Mouse (Mus musculus): Measurements from ENCODE around the gene Map2k5. TPM values are rescaled to one million over a fixed set of nuclear protein-coding genes. Genes with fewer than 3 reads are reported as not detected.

Gene Map2k5
- polyA plus RNA-seq, 1 experiment = 25.3 TPM

DNA sequence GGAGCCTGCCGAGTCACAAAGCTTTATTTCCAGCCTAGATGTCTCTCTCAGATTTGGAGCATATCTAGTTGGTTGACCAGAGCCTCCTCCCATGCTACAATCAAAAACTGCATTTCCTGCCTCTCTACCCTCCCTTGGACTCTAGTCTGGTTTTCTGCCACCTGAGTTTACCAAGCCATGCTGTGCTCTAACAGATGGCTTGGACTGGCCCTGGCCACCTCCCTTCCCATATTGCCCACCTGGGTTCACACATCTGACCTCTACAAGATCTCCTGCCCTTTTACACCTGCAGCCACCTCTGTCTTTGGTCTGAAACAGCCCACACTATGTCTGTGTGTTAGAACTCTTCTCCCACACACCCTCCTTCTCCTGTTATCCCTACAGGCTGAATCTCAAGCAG lies 29.6 kb downstream of the Map2k5 start:
- Histone ChIP-seq H3K4me3 (ENCODE audit: insufficient read depth, low read length) (no peak overlapping the region), H3K27ac (ENCODE audit: insufficient read depth, low read depth, low read length) (no peak overlapping the region), H3K4me1 (ENCODE audit: control insufficient read depth, insufficient read depth, low read length) (no peaks in the 10 kb centered on the region)
- TF ChIP-seq POLR2A (IDR thresholded peaks at IDR 0.05; ENCODE audit: borderline replicate concordance, low read depth, low read length) = no peak
- no peak for TF ChIP-seq CTCF (IDR thresholded peaks at IDR 0.05; ENCODE audit: low read depth, low read length)

DNA sequence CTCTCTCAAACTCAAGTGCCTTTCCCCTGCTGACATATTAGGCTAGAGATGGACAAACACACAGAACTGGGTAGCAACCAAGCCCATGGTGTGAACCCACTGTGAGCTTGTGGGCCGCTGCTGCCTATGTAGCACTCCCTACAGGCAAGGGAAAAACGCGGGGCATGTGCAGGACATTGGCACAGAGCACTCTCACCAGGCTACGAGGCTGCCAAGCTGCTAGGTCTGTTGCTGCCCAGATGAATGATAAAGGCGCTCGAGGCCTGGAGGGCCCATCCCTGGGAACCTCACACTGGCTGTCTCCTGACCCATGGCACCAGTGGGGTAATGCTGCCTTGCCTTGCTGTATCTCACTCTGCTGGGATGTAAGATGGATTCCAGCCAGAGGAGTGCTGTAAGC lies 31.7 kb downstream of the Map2k5 start:
- no peaks in the 10 kb centered on the region for H3K4me1 ChIP-seq (ENCODE audit: control insufficient read depth, insufficient read depth, low read length)
- no peak overlapping the region for H3K4me3 ChIP-seq (ENCODE audit: insufficient read depth, low read length)
- no peak for TF ChIP-seq CTCF (IDR thresholded peaks at IDR 0.05; ENCODE audit: low read depth, low read length)
- TF ChIP-seq POLR2A (IDR thresholded peaks at IDR 0.05; ENCODE audit: borderline replicate concordance, low read depth, low read length) = no peak
- H3K27ac ChIP-seq (ENCODE audit: insufficient read depth, low read depth, low read length) = no peak overlapping the region

- H3K4me3 ChIP-seq (ENCODE audit: insufficient read depth, low read length) = no peak overlapping the region
- no peaks in the 10 kb centered on the region for H3K4me1 ChIP-seq (ENCODE audit: control insufficient read depth, insufficient read depth, low read length)
- TF ChIP-seq POLR2A (IDR thresholded peaks at IDR 0.05; ENCODE audit: borderline replicate concordance, low read depth, low read length) (no peak), CTCF (IDR thresholded peaks at IDR 0.05; ENCODE audit: low read depth, low read length) (no peak)
- no peak overlapping the region for H3K27ac ChIP-seq (ENCODE audit: insufficient read depth, low read depth, low read length)
These were observed 35.9 kb downstream of the Map2k5 start for GRCm38 (mm10) chr9:63341761-63342160.

DNA sequence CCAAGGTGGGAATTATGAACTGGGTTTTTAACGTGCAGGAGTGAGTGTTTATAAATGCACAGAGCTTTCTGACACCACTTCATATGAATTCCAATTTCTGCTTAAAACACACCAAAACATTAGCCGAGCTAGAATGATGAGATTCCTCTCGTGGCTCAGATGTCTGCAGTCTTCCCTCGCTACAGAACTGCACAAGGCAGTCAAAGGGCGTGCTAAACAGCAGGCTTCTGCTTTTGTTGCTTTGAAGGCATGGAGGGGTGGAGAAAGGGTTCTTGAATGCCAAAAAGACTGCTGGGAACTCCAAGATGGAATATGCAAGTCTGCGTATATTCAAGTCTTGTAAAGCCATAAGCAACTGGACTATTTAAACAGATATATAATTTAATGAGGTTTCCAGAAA lies 38.4 kb downstream of the Map2k5 start:
- no peak overlapping the region for H3K27ac ChIP-seq (ENCODE audit: insufficient read depth, low read depth, low read length)
- H3K4me3 ChIP-seq (ENCODE audit: insufficient read depth, low read length) = no peak overlapping the region
- H3K4me1 ChIP-seq (ENCODE audit: control insufficient read depth, insufficient read depth, low read length) = no peaks in the 10 kb centered on the region
- TF ChIP-seq POLR2A (IDR thresholded peaks at IDR 0.05; ENCODE audit: borderline replicate concordance, low read depth, low read length) = no peak
- TF ChIP-seq CTCF (IDR thresholded peaks at IDR 0.05; ENCODE audit: low read depth, low read length) = no peak

DNA sequence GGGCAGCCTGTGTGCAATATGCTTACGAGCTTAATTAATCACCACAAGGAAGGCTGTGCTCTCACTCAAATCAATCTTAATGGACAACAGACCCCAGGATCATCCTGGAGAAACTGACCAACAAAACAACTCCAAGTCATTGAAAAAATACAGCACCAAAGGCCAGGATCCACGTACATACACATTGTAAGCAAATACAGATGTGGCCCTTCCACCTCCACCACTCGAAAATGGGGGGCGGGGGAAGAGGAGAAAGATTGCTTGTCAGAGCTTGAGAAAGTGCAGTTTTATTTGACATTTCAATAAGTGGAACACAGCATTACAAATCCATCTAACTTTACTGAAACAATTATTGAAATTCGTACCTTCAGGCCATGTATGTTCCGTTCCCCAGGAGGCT lies 39.0 kb downstream of the Map2k5 start:
- H3K4me3 ChIP-seq (ENCODE audit: insufficient read depth, low read length) = no peak overlapping the region
- no peaks in the 10 kb centered on the region for H3K4me1 ChIP-seq (ENCODE audit: control insufficient read depth, insufficient read depth, low read length)
- TF ChIP-seq CTCF (IDR thresholded peaks at IDR 0.05; ENCODE audit: low read depth, low read length) (no peak), POLR2A (IDR thresholded peaks at IDR 0.05; ENCODE audit: borderline replicate concordance, low read depth, low read length) (no peak)
- H3K27ac ChIP-seq (ENCODE audit: insufficient read depth, low read depth, low read length) = no peak overlapping the region

GRCm38 (mm10) chr9:63335816-63336215 lies 41.9 kb downstream of the Map2k5 start:
- H3K4me3 ChIP-seq (ENCODE audit: insufficient read depth, low read length) = no peak overlapping the region
- H3K4me1 ChIP-seq (ENCODE audit: control insufficient read depth, insufficient read depth, low read length) = no peaks in the 10 kb centered on the region
- TF ChIP-seq POLR2A (IDR thresholded peaks at IDR 0.05; ENCODE audit: borderline replicate concordance, low read depth, low read length) = no peak
- no peak overlapping the region for H3K27ac ChIP-seq (ENCODE audit: insufficient read depth, low read depth, low read length)

GRCm38 (mm10) chr9:63333074-63333473 lies 44.6 kb downstream of the Map2k5 start:
- TF ChIP-seq POLR2A (IDR thresholded peaks at IDR 0.05; ENCODE audit: borderline replicate concordance, low read depth, low read length) (no peak), CTCF (IDR thresholded peaks at IDR 0.05; ENCODE audit: low read depth, low read length) (no peak)
- no peak overlapping the region for H3K27ac ChIP-seq (ENCODE audit: insufficient read depth, low read depth, low read length)
- no peak overlapping the region for H3K4me3 ChIP-seq (ENCODE audit: insufficient read depth, low read length)
- no peaks in the 10 kb centered on the region for H3K4me1 ChIP-seq (ENCODE audit: control insufficient read depth, insufficient read depth, low read length)

- TF ChIP-seq CTCF (IDR thresholded peaks at IDR 0.05; ENCODE audit: low read depth, low read length) = no peak
- no peak for TF ChIP-seq POLR2A (IDR thresholded peaks at IDR 0.05; ENCODE audit: borderline replicate concordance, low read depth, low read length)
- Histone ChIP-seq H3K27ac (ENCODE audit: insufficient read depth, low read depth, low read length) (no peak overlapping the region), H3K4me3 (ENCODE audit: insufficient read depth, low read length) (no peak overlapping the region), H3K4me1 (ENCODE audit: control insufficient read depth, insufficient read depth, low read length) (no peaks in the 10 kb centered on the region)
These were observed 46.5 kb downstream of the Map2k5 start for GRCm38 (mm10) chr9:63331246-63331645.

DNA sequence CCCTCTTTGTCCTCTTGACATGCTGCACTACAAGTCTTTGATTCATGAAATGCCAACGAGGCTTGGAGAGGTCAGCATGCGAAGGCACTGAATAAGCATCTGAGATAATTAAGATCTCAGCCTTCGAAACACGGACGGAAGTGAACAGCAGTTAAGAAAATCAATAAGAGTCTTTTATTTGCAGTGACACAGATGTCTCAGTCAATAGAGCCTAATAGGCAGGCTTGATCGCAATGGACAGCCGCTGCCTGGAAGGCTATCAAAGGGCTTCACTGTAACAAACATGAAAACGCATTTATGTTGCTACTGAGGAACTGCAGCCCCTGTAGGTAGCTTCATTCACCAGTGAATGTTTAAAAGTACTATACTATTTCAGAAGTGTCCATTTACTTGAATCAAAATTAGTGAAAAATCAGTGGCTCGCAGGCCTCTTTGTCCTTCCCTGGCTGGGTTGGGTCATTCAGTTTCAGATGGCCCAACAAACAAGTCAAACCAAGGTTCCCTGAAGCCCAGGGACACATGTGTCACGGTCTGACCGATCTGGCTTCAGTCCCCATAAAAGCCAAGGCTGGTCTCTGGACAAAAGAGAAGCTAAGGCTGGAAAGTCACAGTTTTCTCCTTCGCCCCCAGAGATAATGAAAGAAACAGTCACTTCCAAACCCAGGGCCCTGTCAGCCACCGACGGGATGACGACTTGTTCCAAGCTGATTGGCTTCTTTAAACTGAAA lies 48.6 kb downstream of the Map2k5 start:
- Histone ChIP-seq H3K4me1 (ENCODE audit: control insufficient read depth, insufficient read depth, low read length) (no peaks in the 10 kb centered on the region), H3K4me3 (ENCODE audit: insufficient read depth, low read length) (no peak overlapping the region), H3K27ac (ENCODE audit: insufficient read depth, low read depth, low read length) (no peak overlapping the region)
- TF ChIP-seq CTCF (IDR thresholded peaks at IDR 0.05; ENCODE audit: low read depth, low read length) = no peak
- TF ChIP-seq POLR2A (IDR thresholded peaks at IDR 0.05; ENCODE audit: borderline replicate concordance, low read depth, low read length) = no peak

DNA sequence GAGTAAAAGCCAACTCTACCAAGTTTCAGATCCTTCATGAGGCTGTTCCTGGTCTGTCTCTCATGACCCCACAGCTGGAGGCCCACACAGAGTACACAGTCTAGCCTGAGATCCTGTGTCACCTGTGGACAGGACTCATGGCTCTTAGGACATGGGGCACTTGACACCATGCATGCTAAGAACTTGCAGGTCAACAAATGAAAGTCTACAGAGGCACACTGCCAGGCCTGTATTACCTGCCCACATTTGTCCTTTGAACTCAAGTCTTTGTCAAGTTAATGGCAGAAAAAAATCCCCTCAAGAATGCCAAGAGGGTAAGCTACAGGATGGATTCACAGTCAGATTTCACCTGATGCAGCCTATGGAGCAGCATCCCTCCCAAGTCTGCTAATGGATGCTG lies 62.5 kb downstream of the Map2k5 start:
- no peak for TF ChIP-seq POLR2A (IDR thresholded peaks at IDR 0.05; ENCODE audit: borderline replicate concordance, low read depth, low read length)
- no peak for TF ChIP-seq CTCF (IDR thresholded peaks at IDR 0.05; ENCODE audit: low read depth, low read length)
- Histone ChIP-seq H3K4me3 (ENCODE audit: insufficient read depth, low read length) (no peak overlapping the region), H3K4me1 (ENCODE audit: control insufficient read depth, insufficient read depth, low read length) (no peaks in the 10 kb centered on the region), H3K27ac (ENCODE audit: insufficient read depth, low read depth, low read length) (no peak overlapping the region)

All from bone marrow macrophage, adult 2 months (primary cell).